Mouse (Mus musculus) forebrain, embryonic 16.5 days (tissue): Measurements from ENCODE around the gene Ggt5. TPM values are rescaled to one million over a fixed set of nuclear protein-coding genes. Genes with fewer than 3 reads are reported as not detected.
A peak's percentile ranks its signal among the peaks of the same experiment; 100 is the strongest.

Experiments used
- ATAC-seq: fragments of 200-750 bp; cut with Nextera tagmentation; 2 replicates; pipeline ENCODE4 v1.8.0; 2017; ENCODE audit warnings: mild to moderate bottlenecking, moderate library complexity
- H3K27ac ChIP-seq: fragments of 300-500 bp; sonication (generic); 2 replicates; pipeline ENCODE4 v1.5.1; 2014; ENCODE audit warnings: low read length, control low read depth
- H3K27me3 ChIP-seq: fragments of 300-500 bp; sonication (generic); replicated peaks from 2 replicates; pipeline ENCODE4 v1.6.1; 2014; ENCODE audit warnings: low read length; ENCODE audit not compliant: control insufficient read depth, insufficient read depth
- H3K36me3 ChIP-seq: fragments of 300-500 bp; sonication (generic); 2 replicates; pipeline ENCODE4 v1.6.1; 2014; ENCODE audit not compliant: control insufficient read depth, insufficient read depth
- H3K4me1 ChIP-seq: fragments of 300-500 bp; sonication (generic); replicated peaks from 2 replicates; pipeline ENCODE4 v1.6.1; 2014; ENCODE audit warnings: low read length; ENCODE audit not compliant: control insufficient read depth, insufficient read depth
- H3K4me2 ChIP-seq: fragments of 300-500 bp; sonication (generic); 2 replicates; pipeline ENCODE4 v1.6.1; 2014; ENCODE audit warnings: mild to moderate bottlenecking, low read length, control low read depth
- H3K4me3 ChIP-seq: fragments of 300-500 bp; sonication (generic); replicated peaks from 2 replicates; pipeline ENCODE4 v1.5.1; 2014; ENCODE audit warnings: mild to moderate bottlenecking, low read length, control low read depth
- H3K9ac ChIP-seq: fragments of 300-500 bp; sonication (generic); replicated peaks from 2 replicates; pipeline ENCODE4 v1.6.1; 2014; ENCODE audit warnings: low read depth, low read length, control low read depth
- H3K9me3 ChIP-seq: fragments of 300-500 bp; sonication (generic); 2 replicates; pipeline ENCODE4 v1.6.1; 2016; ENCODE audit warnings: low read length; ENCODE audit not compliant: control insufficient read depth
- WGBS: fragments of 180-500 bp; shearing (Covaris S2); extraction: QIAGEN DNeasy Blood & Tissue Kit; methylation state at CpG from one replicate; pipeline ENCODE4 v1.1.7; 2014; 5-methylcytosine and 5-hydroxymethylcytosine counted together
- polyA plus RNA-seq: library from polyadenylated mRNA; unstranded; fragments of >200 nt; fragmentation: Nextera tagmentation; extraction: Ambion mirVana; gene quantifications from 2 replicates; pipeline ENCODE4 v1.2.1, GENCODE M21; 2015

Ggt5 gene
- polyA plus RNA-seq, 1 experiment from 2014 or later, result 3.7 TPM

DNA sequence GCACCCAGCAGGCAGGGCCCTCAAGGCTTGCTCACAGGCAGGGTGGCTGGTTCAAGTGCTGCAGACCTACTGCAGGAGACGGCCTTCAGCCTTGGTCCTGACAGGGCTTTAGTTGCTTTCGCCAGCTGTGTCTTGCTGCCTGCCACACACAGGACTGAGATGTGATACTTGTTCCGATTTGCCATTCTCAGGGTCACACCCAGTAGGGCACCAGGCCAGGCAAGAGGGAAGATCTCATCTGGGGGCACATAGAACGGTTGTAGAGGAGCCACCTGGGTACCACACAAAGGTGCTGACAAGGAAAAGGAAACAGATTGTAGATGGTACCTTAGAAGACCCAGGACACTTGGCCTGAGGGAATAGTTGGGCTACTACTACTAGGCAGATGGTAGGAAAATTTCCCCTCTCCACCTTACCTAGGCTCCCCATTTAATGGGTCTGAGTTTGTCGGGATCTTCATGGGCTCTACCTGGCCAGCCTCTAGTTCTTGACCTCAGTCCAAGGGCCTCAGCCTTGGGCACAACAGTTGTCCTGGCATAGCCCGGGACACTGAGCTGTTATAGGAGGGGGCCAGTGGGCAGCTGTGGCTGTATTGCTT lies 75.6 kb downstream of the Ggt5 start:
- H3K4me3 ChIP-seq, result no peak overlapping the region
- H3K27ac ChIP-seq, result no peak overlapping the region
- H3K4me2 ChIP-seq, result no peak overlapping the region
- H3K9ac ChIP-seq, result no peak overlapping the region
- 89% methylated on average over 6 of the region's 6 CpGs for WGBS
- H3K4me1 ChIP-seq, result peaks cover 43% of the 10 kb centered on the region
- H3K9me3 ChIP-seq, result no peaks in the 10 kb centered on the region
- H3K36me3 ChIP-seq, result no peaks in the 10 kb centered on the region
- H3K27me3 ChIP-seq, result no peaks in the 10 kb centered on the region
- ATAC-seq, result no peak

DNA sequence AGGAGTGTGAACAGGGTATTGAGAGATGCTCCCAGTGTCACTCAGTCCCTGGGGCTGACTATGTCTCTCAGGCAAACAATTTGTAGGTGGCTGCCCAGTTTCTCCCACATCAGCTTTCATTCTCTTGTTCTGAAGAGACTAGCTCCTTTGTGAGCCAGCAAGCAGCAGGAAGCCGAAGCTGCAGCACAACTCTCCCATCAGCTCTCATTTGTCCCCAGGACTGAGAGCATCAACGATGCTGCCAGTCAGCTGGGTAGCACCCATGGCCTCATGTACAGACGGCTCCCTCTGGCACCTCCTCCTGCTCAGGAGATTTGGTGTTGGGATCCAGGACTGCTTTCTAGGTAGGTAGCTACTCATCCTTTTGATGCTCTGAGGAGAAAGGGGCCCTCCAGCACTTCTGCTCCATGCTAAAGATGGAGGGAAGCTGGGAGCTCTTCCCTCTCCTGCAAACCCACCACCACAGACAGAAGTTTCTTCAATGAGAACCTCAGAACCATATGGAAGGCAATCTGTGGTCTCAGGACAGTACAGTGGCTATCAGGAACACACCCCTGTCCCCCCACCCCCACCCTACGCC lies 77.4 kb downstream of the Ggt5 start:
- Histone ChIP-seq H3K9ac (peak overlapping the region; percentile 70), H3K9me3 (no peaks in the 10 kb centered on the region), H3K36me3 (no peaks in the 10 kb centered on the region), H3K27me3 (no peaks in the 10 kb centered on the region), H3K4me1 (peaks cover 38% of the 10 kb centered on the region), H3K4me3 (peak overlapping the region; percentile 59), H3K27ac (peak overlapping the region; percentile 82), H3K4me2 (peak overlapping the region; percentile 99)
- peak; percentile 11 for ATAC-seq
- 15% methylated on average over 4 of the region's 4 CpGs for WGBS

Other genes starting within 250 kb of the Ggt5 start
- 0.10 TPM in 1 of 2 replicates, not detected in the other for gene Upb1, start 188.2 kb upstream of the Ggt5 start, polyA plus RNA-seq
- 135 and 147 TPM in 2 replicates for gene Snrpd3, start 71.8 kb upstream of the Ggt5 start, polyA plus RNA-seq
- 17.3 and 22.2 TPM in 2 replicates for gene Gucd1, start 71.4 kb upstream of the Ggt5 start, polyA plus RNA-seq
- gene Lrrc75b, start 29.0 kb upstream of the Ggt5 start, polyA plus RNA-seq, result 18.0 and 23.4 TPM in 2 replicates
- gene Ggt1, start 27.7 kb upstream of the Ggt5 start, polyA plus RNA-seq, result 0.53 and 1.0 TPM in 2 replicates
- 1.2 and 1.3 TPM in 2 replicates for gene Susd2, start 54.7 kb downstream of the Ggt5 start, polyA plus RNA-seq
- gene Cabin1, start 175.0 kb downstream of the Ggt5 start, polyA plus RNA-seq, result 33.2 and 41.1 TPM in 2 replicates
- 55.9 and 57.0 TPM in 2 replicates for gene Ddt, start 184.1 kb downstream of the Ggt5 start, polyA plus RNA-seq
- gene Gm20441, start 191.6 kb downstream of the Ggt5 start, polyA plus RNA-seq, result not detected in 2 replicates
- 0.77 and 1.2 TPM in 2 replicates for gene Gstt3, start 192.1 kb downstream of the Ggt5 start, polyA plus RNA-seq
- 10.5 and 15.2 TPM in 2 replicates for gene Gstt1, start 209.2 kb downstream of the Ggt5 start, polyA plus RNA-seq
- gene Gstt4, start 233.2 kb downstream of the Ggt5 start, polyA plus RNA-seq, result not detected in 2 replicates
- 4.0 and 4.2 TPM in 2 replicates for gene Gstt2, start 248.1 kb downstream of the Ggt5 start, polyA plus RNA-seq